Mouse (Mus musculus): Measurements from ENCODE around the gene E130116L18Rik.

GRCm38 (mm10) chr5:25221604-25222003, 1.3 kb downstream of the E130116L18Rik start, which contains the start of gene Galnt11:
- TF ChIP-seq CTCF (conservative IDR thresholded peaks at IDR 0.05; ENCODE audit: low read length) = no peak
- TF ChIP-seq NANOG (IDR thresholded peaks at IDR 0.05; ENCODE audit: borderline replicate concordance, low read length) = no peak
